Mouse (Mus musculus) heart, postnatal 0 days (tissue): ENCODE measurements at regions not wholly inside any gene's neighbourhood (a gene's known extent, or its start where the extent isn't known, plus 50 kb on each side); places are given as distances from the start of the nearest gene placed in this dataset.

ENCODE experiments used
- CTCF ChIP-seq: IDR thresholded peaks from 2 replicates; pipeline ENCODE4 v1.5.1; 2016; ENCODE audit warnings: antibody characterized with exemption, control low read depth, low read depth
- EP300 ChIP-seq: IDR thresholded peaks from 2 replicates; pipeline ENCODE4 v1.6.1; 2016; ENCODE audit warnings: antibody characterized with exemption, low read depth

DNA sequence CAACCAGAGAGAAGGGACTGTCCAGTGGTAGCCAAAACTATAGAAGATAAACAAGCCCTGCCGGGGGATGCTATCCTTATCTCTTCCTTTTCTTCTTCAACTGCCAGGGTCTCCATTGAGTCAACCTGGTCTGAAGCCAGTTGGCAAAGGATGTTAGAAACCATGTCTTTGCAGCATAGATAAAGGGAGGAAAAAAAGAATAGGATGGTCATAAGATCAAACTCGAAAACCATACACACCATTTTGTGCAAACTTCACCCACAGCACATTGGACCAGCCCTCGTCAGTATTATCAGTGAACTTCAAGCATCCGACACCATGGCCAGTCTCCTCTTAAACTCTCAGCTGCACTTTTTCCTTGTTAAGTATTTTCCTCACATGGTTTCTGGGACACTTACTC, 101.8 kb downstream of the Gm12728 start:
- no peak for TF ChIP-seq EP300
- TF ChIP-seq CTCF, result no peak
